Mouse (Mus musculus): ENCODE measurements around the gene Txlna. TPM values are rescaled to one million over a fixed set of nuclear protein-coding genes. Genes with fewer than 3 reads are reported as not detected.
A peak's percentile ranks its signal among the peaks of the same experiment; 100 is the strongest.

Txlna gene
- polyA plus RNA-seq, 1 experiment from 2014 or later, result 92.7 TPM

- Histone ChIP-seq H3K9me3 (no peaks in the 10 kb centered on the region), H3K4me3 (no peak within 1 kb of the TSS), H3K9ac (no peak within 1 kb of the TSS), H3K4me1 (peaks cover 11% of the 10 kb centered on the region), H3K4me2 (no peak within 1 kb of the TSS), H3K27me3 (no peaks in the 10 kb centered on the region), H3K27ac (no peak within 1 kb of the TSS), H3K36me3 (peaks cover 26% of the 10 kb centered on the region)
- WGBS, result 80% methylated on average over 6 of the region's 6 CpGs
- ATAC-seq (ENCODE audit: insufficient number of reproducible peaks, low FRiP score, low TSS enrichment, low read depth), result no peak
Measured at GRCm38 (mm10) chr4:129614093-129614492, 26.8 kb downstream of the Txlna start, which contains the start of gene Dcdc2b. TSS of gene Dcdc2b (minus strand) at chr4:129614257.

GRCm38 (mm10) chr4:129610472-129610871 is 30.4 kb downstream of the Txlna start:
- H3K27me3 ChIP-seq, result no peaks in the 10 kb centered on the region
- no peak overlapping the region for H3K4me2 ChIP-seq
- no peak for ATAC-seq (ENCODE audit: insufficient number of reproducible peaks, low FRiP score, low TSS enrichment, low read depth)
- H3K9ac ChIP-seq, result no peak overlapping the region
- peaks cover 34% of the 10 kb centered on the region for H3K36me3 ChIP-seq
- WGBS, result 63% methylated on average over 4 of the region's 4 CpGs
- no peaks in the 10 kb centered on the region for H3K9me3 ChIP-seq
- no peak overlapping the region for H3K4me3 ChIP-seq
- 0 out of 2 replicates have a peak, but pooled peaks cover 4% of the 10 kb centered on the region for H3K4me1 ChIP-seq
- no peak overlapping the region for H3K27ac ChIP-seq

- Histone ChIP-seq H3K4me2 (no peak overlapping the region), H3K9ac (no peak overlapping the region), H3K4me1 (0 out of 2 replicates have a peak, but pooled peaks cover 4% of the 10 kb centered on the region), H3K27ac (no peak overlapping the region), H3K4me3 (no peak overlapping the region), H3K9me3 (no peaks in the 10 kb centered on the region), H3K36me3 (peaks cover 37% of the 10 kb centered on the region), H3K27me3 (no peaks in the 10 kb centered on the region)
- no peak for ATAC-seq (ENCODE audit: insufficient number of reproducible peaks, low FRiP score, low TSS enrichment, low read depth)
- 74% methylated on average over 4 of the region's 4 CpGs for WGBS
Measured at GRCm38 (mm10) chr4:129610026-129610425, 30.8 kb downstream of the Txlna start.

DNA sequence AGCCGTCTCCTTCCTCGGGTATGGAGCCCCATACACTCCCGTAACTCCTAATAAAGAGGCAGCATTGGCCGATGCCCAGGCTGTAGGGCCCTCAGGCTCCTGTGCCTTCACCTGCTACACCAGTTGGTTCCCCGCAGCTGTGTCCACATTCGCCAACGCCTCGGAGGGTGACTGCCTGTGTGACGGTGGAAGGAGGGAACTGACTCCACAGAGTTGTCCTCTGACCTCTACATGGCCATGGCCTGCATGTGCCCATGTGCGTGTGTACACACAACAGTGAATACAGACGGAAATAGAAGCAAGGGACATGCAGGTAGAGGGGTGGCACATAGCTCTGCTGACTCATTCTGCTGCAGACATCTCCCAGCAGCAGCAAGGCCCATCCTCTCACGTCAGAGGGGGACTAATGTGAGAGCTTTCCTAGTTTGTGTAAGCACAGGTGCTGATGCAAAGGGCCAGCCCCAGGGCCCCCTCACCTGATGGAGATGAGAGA is 31.7 kb downstream of the Txlna start:
- Histone ChIP-seq H3K36me3 (peaks cover 45% of the 10 kb centered on the region), H3K27me3 (no peaks in the 10 kb centered on the region), H3K9me3 (no peaks in the 10 kb centered on the region), H3K9ac (no peak overlapping the region), H3K27ac (peak overlapping the region; percentile 54; the same call in 1 of the 2 replicates), H3K4me2 (no peak overlapping the region), H3K4me1 (0 out of 2 replicates have a peak, but pooled peaks cover 4% of the 10 kb centered on the region), H3K4me3 (no peak overlapping the region)
- ATAC-seq (ENCODE audit: insufficient number of reproducible peaks, low FRiP score, low TSS enrichment, low read depth), result peak; percentile 4; the same call in 1 of the 2 replicates
- 80% methylated on average over 12 of the region's 12 CpGs for WGBS

DNA sequence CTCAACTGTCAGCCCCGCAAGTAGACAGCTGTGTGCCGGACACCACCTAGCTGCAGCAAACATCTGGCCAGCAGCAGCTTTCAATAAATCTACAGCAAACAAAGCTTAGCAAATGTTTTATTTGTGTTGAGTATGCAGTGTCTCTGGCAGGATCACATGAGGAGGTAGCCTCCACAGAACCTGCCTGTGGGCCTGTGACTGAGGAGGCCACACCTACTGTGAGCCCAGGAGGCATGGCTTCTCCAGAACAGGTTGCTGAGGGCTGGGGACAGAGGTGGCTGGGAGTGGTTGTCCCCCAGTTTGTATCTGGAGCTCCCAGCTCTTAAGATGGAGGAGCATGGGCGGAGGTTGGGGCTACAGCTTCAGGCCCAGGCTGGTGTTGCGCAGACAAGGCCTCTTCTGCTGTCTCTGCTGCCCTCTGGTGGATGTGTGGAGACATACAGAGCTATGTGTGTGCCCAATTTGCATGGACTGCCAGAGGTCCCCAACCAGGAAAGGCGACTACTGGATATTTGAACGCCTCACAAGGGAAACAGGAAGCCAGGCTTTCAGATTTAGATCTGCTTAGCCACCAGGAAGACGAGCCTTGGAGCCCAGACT is 32.3 kb downstream of the Txlna start:
- ATAC-seq (ENCODE audit: insufficient number of reproducible peaks, low FRiP score, low TSS enrichment, low read depth), result peak; percentile 73; the same call in 1 of the 2 replicates
- Histone ChIP-seq H3K9ac (no peak overlapping the region), H3K27ac (peak overlapping the region; percentile 54), H3K4me3 (no peak overlapping the region), H3K36me3 (peaks cover 51% of the 10 kb centered on the region), H3K4me2 (no peak overlapping the region), H3K9me3 (no peaks in the 10 kb centered on the region), H3K4me1 (0 out of 2 replicates have a peak, but pooled peaks cover 4% of the 10 kb centered on the region), H3K27me3 (no peaks in the 10 kb centered on the region)
- WGBS, result 35% methylated on average over 7 of the region's 7 CpGs

DNA sequence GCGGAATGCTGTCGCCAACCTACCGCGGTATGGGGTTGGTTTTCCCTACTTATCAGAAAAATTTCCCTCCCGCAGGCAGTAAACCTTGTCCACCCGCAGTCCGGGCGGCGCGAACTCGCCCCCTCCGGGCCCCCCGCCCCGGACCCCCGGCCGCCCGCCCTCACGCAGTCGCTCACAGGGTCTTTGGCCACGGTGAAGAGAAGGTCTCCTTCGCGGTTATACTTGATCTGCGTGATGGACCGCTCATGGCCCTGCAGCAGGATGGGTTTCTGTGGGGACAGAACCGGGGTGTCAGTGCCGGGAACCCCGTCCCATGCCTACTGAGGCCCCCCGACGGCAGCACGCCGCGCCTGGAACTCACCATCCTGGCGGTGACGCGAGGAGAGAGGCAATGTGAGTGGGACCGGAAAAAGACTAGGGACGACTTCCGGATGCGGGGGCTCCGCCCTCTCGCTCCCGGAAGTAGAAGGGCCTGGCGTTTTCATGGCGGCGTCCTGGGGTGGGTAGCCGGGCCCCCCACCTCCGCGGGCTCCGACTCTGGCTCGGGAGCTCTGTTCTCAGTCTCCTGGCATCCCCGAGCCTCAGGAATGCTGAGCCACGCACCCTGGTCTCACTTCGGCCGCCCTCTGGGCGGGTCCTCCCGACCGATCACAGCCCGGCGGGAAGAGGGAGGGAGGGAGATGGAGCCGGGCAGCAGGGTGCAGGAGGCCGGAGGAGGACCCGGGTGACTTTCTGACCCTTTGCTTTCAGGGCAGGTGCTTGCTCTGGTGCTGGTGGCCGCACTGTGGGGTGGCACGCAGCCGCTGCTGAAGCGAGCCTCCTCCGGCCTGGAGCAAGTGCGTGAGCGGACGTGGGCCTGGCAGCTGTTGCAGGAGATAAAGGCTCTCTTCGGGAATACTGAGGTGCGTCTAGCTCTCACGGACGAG is 40.4 kb downstream of the Txlna start, which contains the start of the genes Eif3i and Tmem234:
Gene Eif3i, minus strand, starts transcription at position 416 of the 926 bp plus-strand sequence.
Gene Tmem234, plus strand, starts transcription at position 436 of the 926 bp plus-strand sequence.
- Histone ChIP-seq H3K27me3 (no peaks in the 10 kb centered on the region), H3K27ac (peak within 1 kb of the TSS; percentile 82), H3K4me3 (peak within 1 kb of the TSS; percentile 99), H3K4me1 (peaks cover 30% of the 10 kb centered on the region), H3K9me3 (no peaks in the 10 kb centered on the region), H3K4me2 (peak within 1 kb of the TSS; percentile 76), H3K36me3 (peaks cover 52% of the 10 kb centered on the region), H3K9ac (peak within 1 kb of the TSS; percentile 92)
- under 1% methylated on average over 74 of the region's 74 CpGs for WGBS
- peak; percentile 70 for ATAC-seq (ENCODE audit: insufficient number of reproducible peaks, low FRiP score, low TSS enrichment, low read depth)

DNA sequence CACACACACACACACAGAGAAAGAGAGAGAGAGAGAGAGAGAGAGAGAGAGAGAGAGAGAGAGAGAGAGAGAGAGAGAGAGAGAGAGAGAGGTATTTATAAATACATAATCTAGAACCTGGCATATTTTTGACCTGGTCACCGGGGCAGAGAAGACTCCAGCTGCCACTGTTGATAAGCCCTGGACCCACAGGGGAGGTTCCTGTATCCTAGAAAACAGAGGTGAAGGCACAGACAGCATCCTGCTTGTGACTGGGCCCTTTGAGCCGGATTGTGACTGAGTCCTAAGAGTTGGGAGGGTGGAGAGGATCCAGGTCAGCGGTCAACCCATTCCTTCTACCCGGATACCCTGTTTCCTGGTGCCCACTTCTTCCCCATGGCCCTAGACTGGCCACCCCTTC is 52.0 kb downstream of the Txlna start:
- no peak overlapping the region for H3K27ac ChIP-seq
- no peak overlapping the region for H3K9ac ChIP-seq
- WGBS, result 65% methylated on average over 4 of the region's 4 CpGs
- H3K4me1 ChIP-seq, result peaks cover 8% of the 10 kb centered on the region; the same call in 1 of the 2 replicates
- no peaks in the 10 kb centered on the region for H3K9me3 ChIP-seq
- H3K4me2 ChIP-seq, result no peak overlapping the region
- ATAC-seq (ENCODE audit: insufficient number of reproducible peaks, low FRiP score, low TSS enrichment, low read depth), result no peak
- no peak overlapping the region for H3K4me3 ChIP-seq
- H3K27me3 ChIP-seq, result no peaks in the 10 kb centered on the region
- H3K36me3 ChIP-seq, result peaks cover 31% of the 10 kb centered on the region

DNA sequence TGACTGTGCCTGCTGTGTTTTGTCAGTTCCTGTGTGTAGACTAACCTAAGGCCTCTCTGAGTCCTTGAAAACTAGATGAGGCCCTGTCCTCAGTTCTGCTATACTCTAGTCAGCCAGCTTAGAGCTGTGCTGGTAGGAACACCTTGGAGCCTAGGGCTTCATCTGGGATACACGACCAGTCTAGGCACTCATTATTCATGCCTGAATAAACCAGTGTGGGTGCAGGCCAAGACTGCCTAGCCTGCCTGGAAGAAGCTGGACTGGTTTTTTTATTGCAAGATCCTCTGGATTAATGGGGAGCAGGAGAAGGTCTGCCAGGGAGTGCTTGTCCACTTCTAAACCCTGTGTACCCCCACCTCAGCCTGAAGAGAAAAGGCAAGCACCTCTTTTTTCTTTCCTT is 53.9 kb downstream of the Txlna start:
- ATAC-seq (ENCODE audit: insufficient number of reproducible peaks, low FRiP score, low TSS enrichment, low read depth), result no peak
- 36% methylated on average over 1 of the region's 1 CpGs for WGBS
- no peak overlapping the region for H3K4me3 ChIP-seq
- peaks cover 14% of the 10 kb centered on the region for H3K36me3 ChIP-seq
- peaks cover 8% of the 10 kb centered on the region; the same call in 1 of the 2 replicates for H3K4me1 ChIP-seq
- peak overlapping the region; percentile 8; the same call in 1 of the 2 replicates for H3K27ac ChIP-seq
- H3K4me2 ChIP-seq, result no peak overlapping the region
- H3K9ac ChIP-seq, result no peak overlapping the region
- no peaks in the 10 kb centered on the region for H3K27me3 ChIP-seq
- H3K9me3 ChIP-seq, result no peaks in the 10 kb centered on the region

DNA sequence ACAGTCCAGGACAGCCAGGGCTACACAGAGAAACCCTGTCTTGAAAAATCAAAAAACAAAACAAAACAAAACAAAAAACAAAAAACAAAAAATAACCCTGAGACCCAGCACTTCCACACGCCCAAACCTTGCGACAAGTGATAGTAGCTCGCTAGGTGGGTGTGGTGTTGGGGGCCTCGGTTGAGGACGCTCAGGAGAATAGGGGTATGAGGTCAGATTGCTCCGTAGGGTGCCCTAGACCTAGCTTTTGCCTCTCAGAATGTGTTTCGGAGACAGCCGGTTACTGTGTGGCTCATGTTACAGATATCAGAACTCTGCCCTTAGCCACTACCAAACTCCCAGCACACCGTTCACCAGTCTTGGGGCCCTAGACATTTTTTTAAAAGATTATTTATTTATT is 55.1 kb downstream of the Txlna start:
- H3K9ac ChIP-seq, result no peak overlapping the region
- H3K36me3 ChIP-seq, result peaks cover 2% of the 10 kb centered on the region
- H3K4me1 ChIP-seq, result peaks cover 8% of the 10 kb centered on the region; the same call in 1 of the 2 replicates
- no peak overlapping the region for H3K27ac ChIP-seq
- peak overlapping the region; percentile 75 for H3K4me2 ChIP-seq
- 72% methylated on average over 9 of the region's 9 CpGs for WGBS
- ATAC-seq (ENCODE audit: insufficient number of reproducible peaks, low FRiP score, low TSS enrichment, low read depth), result no peak
- 0 out of 2 replicates have a peak overlapping the region, but pooled peaks have one; percentile 49 for H3K4me3 ChIP-seq
- H3K27me3 ChIP-seq, result no peaks in the 10 kb centered on the region
- H3K9me3 ChIP-seq, result no peaks in the 10 kb centered on the region

GRCm38 (mm10) chr4:129584884-129585608 is 55.8 kb downstream of the Txlna start:
- Histone ChIP-seq H3K27me3 (no peaks in the 10 kb centered on the region), H3K27ac (peak overlapping the region; percentile 57), H3K4me1 (peaks cover 8% of the 10 kb centered on the region; the same call in 1 of the 2 replicates), H3K36me3 (no peaks in the 10 kb centered on the region), H3K4me3 (peak overlapping the region; percentile 49), H3K4me2 (peak overlapping the region; percentile 75), H3K9ac (peak overlapping the region; percentile 26; the same call in 1 of the 2 replicates), H3K9me3 (no peaks in the 10 kb centered on the region)
- ATAC-seq (ENCODE audit: insufficient number of reproducible peaks, low FRiP score, low TSS enrichment, low read depth), result peak; percentile 63; the same call in 1 of the 2 replicates
- WGBS, result 1% methylated on average over 36 of the region's 36 CpGs

DNA sequence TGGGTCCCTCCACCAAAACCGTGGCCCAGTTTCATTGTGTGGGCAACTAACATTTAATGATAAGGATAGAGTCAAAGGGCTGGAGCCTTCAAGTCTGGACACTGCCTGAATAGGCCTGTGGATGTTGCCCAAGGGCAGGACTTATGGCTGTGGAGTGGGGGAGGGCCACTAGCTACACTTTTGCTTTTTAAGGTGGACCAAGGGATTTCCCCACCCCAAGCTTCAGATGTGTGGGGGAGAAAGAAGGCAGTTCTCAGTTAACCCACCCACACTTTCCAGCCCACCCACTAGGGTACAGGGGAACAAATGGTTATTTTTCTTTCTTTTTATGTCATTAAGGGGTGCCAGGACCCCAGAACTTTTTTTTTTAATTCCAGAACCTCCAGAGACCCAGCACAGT is 56.5 kb downstream of the Txlna start:
- H3K27ac ChIP-seq, result no peak overlapping the region; the same call in 1 of the 2 replicates
- ATAC-seq (ENCODE audit: insufficient number of reproducible peaks, low FRiP score, low TSS enrichment, low read depth), result no peak
- H3K27me3 ChIP-seq, result no peaks in the 10 kb centered on the region
- H3K4me2 ChIP-seq, result peak overlapping the region; percentile 75
- peaks cover 8% of the 10 kb centered on the region; the same call in 1 of the 2 replicates for H3K4me1 ChIP-seq
- 64% methylated on average over 1 of the region's 1 CpGs for WGBS
- H3K9me3 ChIP-seq, result no peaks in the 10 kb centered on the region
- peak overlapping the region; percentile 49 for H3K4me3 ChIP-seq
- no peak overlapping the region for H3K9ac ChIP-seq
- H3K36me3 ChIP-seq, result no peaks in the 10 kb centered on the region

Measured in limb, embryonic 15.5 days (tissue).